Mouse (Mus musculus) urinary bladder, adult 18-20 months (tissue): ENCODE data around the gene Gspt1.

Experiments used
- DNase-seq, 2 experiments: peaks; one replicate each; pipeline ENCODE4 v3.0.0; 2022; ENCODE audit warnings: low spot score in 2 of 2, mixed read lengths in 2 of 2

Gspt1 gene

GRCm38 (mm10) chr16:11202571-11203554, 51.3 kb downstream of the Gspt1 start, which contains the start of gene Rsl1d1:
Rsl1d1 (minus strand) TSS chr16:11203331.
- peak; percentile 81 to 89 for DNase-seq

- DNase-seq: no peak
Measured at GRCm38 (mm10) chr16:11201740-11202394, 52.3 kb downstream of the Gspt1 start.

GRCm38 (mm10) chr16:11200247-11200646, 53.9 kb downstream of the Gspt1 start:
- no peak for DNase-seq

GRCm38 (mm10) chr16:11198467-11198866, 55.7 kb downstream of the Gspt1 start:
- DNase-seq: no peak

GRCm38 (mm10) chr16:11197052-11197451, 57.1 kb downstream of the Gspt1 start:
- no peak for DNase-seq

- no peak for DNase-seq
Measured at GRCm38 (mm10) chr16:11193231-11193630, 60.9 kb downstream of the Gspt1 start.

GRCm38 (mm10) chr16:11190150-11190549, 64.0 kb downstream of the Gspt1 start:
- no peak for DNase-seq

- no peak for DNase-seq
Measured at GRCm38 (mm10) chr16:11177404-11177803, 76.7 kb downstream of the Gspt1 start.

- DNase-seq: no peak
Measured at GRCm38 (mm10) chr16:11176884-11177244, 77.3 kb downstream of the Gspt1 start.

GRCm38 (mm10) chr16:11176208-11176883, 77.8 kb downstream of the Gspt1 start, which contains the start of gene Zc3h7a:
Zc3h7a (minus strand) TSS chr16:11176393.
- DNase-seq: peak; percentile 82 to 89

- DNase-seq: peak; percentile 56 to 77
Measured at GRCm38 (mm10) chr16:11175489-11176207, 78.5 kb downstream of the Gspt1 start.

GRCm38 (mm10) chr16:11175100-11175488, 79.0 kb downstream of the Gspt1 start:
- no peak for DNase-seq

GRCm38 (mm10) chr16:11174671-11175081, 79.4 kb downstream of the Gspt1 start:
- DNase-seq: peak; percentile 12 to 26

- no peak for DNase-seq
Measured at GRCm38 (mm10) chr16:11171679-11172078, 82.4 kb downstream of the Gspt1 start.
